Comparison of ENCODE assay signal across 10 mouse cellular contexts in the genomic region with DNA sequence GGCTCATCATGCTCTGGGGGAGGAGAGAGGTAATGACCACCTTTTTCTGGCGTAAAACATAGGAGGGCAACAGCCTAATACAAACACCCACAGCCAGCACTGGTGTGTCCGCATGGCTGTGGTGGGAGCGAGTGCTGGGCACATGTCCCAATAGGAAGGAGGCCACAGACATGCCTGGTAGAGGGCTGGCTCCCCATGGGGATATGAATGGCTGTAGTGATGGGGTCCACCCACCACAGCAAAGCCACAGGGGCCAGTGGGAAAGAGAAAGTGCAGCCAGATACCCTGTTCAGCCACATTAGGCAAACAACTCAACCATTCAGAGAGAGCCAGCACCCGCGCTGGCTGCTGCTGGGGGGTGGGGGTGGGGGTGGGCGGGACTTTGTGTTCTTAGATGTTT.
A peak's percentile ranks its signal among the peaks of the same experiment; 100 is the strongest.
DNase-seq lines count a peak whose midpoint lies in the region; ATAC-seq and TF ChIP-seq lines count a peak whose summit lies in the region.
"Had no signal": no experiment of that assay in that cellular context is flagged by ENCODE, and none has a peak within 500 bp of the region (broad histone marks: within the 10 kb centered on the region; RNA-seq: fewer than 3 reads in every experiment).

No protein-coding gene starts in this region.

- H3K4me1 ChIP-seq in heart, embryonic 10.5 days = peaks cover 67% of the 10 kb centered on the region
- H3K4me1 ChIP-seq in stomach, embryonic 16.5 days (ENCODE audit: control insufficient read depth, insufficient read depth, low read length) = peaks cover 45% of the 10 kb centered on the region
- no peaks in the 10 kb centered on the region for H3K4me1 ChIP-seq in stomach, postnatal 0 days (replicated peaks; ENCODE audit: control insufficient read depth, insufficient read depth)
- H3K4me1 ChIP-seq in limb, embryonic 14.5 days (ENCODE audit: control insufficient read depth, insufficient read depth, low read length) = peaks cover 57% of the 10 kb centered on the region
- peaks cover 5% of the 10 kb centered on the region; the same call in 1 of the 2 replicates for H3K4me1 ChIP-seq in kidney, adult 2 months (ENCODE audit: control insufficient read depth, insufficient read depth, low read length)

- DNase-seq in heart, embryonic 10.5 days (ENCODE audit: low spot score) = no peak
- no peak for DNase-seq in heart, adult 8-10 months (ENCODE audit: low spot score)
- no peak for DNase-seq in stomach, postnatal 0 days (ENCODE audit: low spot score)
- no peak for DNase-seq in limb, embryonic 14.5 days (ENCODE audit: low spot score)
- peak; percentile 15 for DNase-seq in splenic B cell, adult 2 months (ENCODE audit: low read depth, low spot score)
- DNase-seq in kidney, adult 2 months = no peak
- DNase-seq in ovary, postnatal 36 days (ENCODE audit: low spot score) = no peak
- DNase-seq: adrenal gland, adult 2 months had no signal

- no peak for TF ChIP-seq POLR2A in limb, embryonic 14.5 days (IDR thresholded peaks at IDR 0.05; ENCODE audit: borderline replicate concordance, extremely low read depth, insufficient read depth, insufficient read length)
- TF ChIP-seq POLR2A in kidney, adult 2 months (IDR thresholded peaks at IDR 0.05; ENCODE audit: low read depth, low read length) = no peak

- no peak for ATAC-seq in stomach, embryonic 16.5 days (ENCODE audit: insufficient read depth, low FRiP score)
- ATAC-seq in stomach, postnatal 0 days (ENCODE audit: low FRiP score, low TSS enrichment) = no peak
- no peak for ATAC-seq in limb, embryonic 14.5 days (ENCODE audit: low FRiP score, low read depth)

- no peak overlapping the region for H3K4me2 ChIP-seq in stomach, embryonic 16.5 days (ENCODE audit: low read depth, low read length)
- no peak overlapping the region for H3K4me2 ChIP-seq in stomach, postnatal 0 days (replicated peaks; ENCODE audit: low read depth)
- 0 out of 2 replicates have a peak overlapping the region, but pooled peaks have one; percentile 2 for H3K4me2 ChIP-seq in limb, embryonic 14.5 days (replicated peaks; ENCODE audit: low read depth, low read length, severe bottlenecking)
- H3K4me2 ChIP-seq: stomach, embryonic 15.5 days had no signal

- peak overlapping the region; percentile 93 for H3K27ac ChIP-seq in heart, embryonic 10.5 days
- H3K27ac ChIP-seq in stomach, embryonic 16.5 days (ENCODE audit: low read length) = no peak overlapping the region
- H3K27ac ChIP-seq in stomach, postnatal 0 days (replicated peaks) = no peak overlapping the region
- no peak overlapping the region for H3K27ac ChIP-seq in limb, embryonic 14.5 days (replicated peaks; ENCODE audit: low read depth, low read length)
- no peak overlapping the region for H3K27ac ChIP-seq in kidney, adult 2 months (ENCODE audit: insufficient read depth, low read depth, low read length)

- peak overlapping the region; percentile 35; the same call in 1 of the 2 replicates for H3K9ac ChIP-seq in stomach, embryonic 16.5 days (ENCODE audit: low read length)
- H3K9ac ChIP-seq in stomach, postnatal 0 days (ENCODE audit: low read length) = no peak overlapping the region
- H3K9ac ChIP-seq in limb, embryonic 14.5 days (ENCODE audit: low read depth, low read length, severe bottlenecking) = no peak overlapping the region
- H3K9ac ChIP-seq: stomach, embryonic 15.5 days had no signal

- H3K9me3 ChIP-seq in heart, embryonic 10.5 days = no peaks in the 10 kb centered on the region
- no peaks in the 10 kb centered on the region for H3K9me3 ChIP-seq in stomach, embryonic 16.5 days (replicated peaks; ENCODE audit: control insufficient read depth, low read length)
- H3K9me3 ChIP-seq in stomach, postnatal 0 days (ENCODE audit: control insufficient read depth, low read length) = no peaks in the 10 kb centered on the region
- no peaks in the 10 kb centered on the region for H3K9me3 ChIP-seq in limb, embryonic 14.5 days (ENCODE audit: control insufficient read depth, low read length)
- H3K9me3 ChIP-seq: stomach, embryonic 15.5 days had no signal

- WGBS in heart, embryonic 10.5 days = 54% methylated on average over 6 of the region's 6 CpGs
- WGBS in stomach, embryonic 16.5 days = 46% methylated on average over 6 of the region's 6 CpGs
- 56% methylated on average over 6 of the region's 6 CpGs for WGBS in stomach, postnatal 0 days
- 37% methylated on average over 6 of the region's 6 CpGs for WGBS in limb, embryonic 14.5 days
- 61% methylated on average over 6 of the region's 6 CpGs for WGBS in kidney, adult 2 months

- no peak for TF ChIP-seq EP300 in stomach, postnatal 0 days (optimal IDR thresholded peaks at IDR 0.05)

- H3K4me3 ChIP-seq in heart, embryonic 10.5 days = no peak overlapping the region
- H3K4me3 ChIP-seq in stomach, embryonic 16.5 days (replicated peaks; ENCODE audit: low read length) = no peak overlapping the region
- no peak overlapping the region for H3K4me3 ChIP-seq in stomach, postnatal 0 days (ENCODE audit: low read depth, low read length)
- H3K4me3 ChIP-seq in limb, embryonic 14.5 days (replicated peaks; ENCODE audit: low read length) = no peak overlapping the region
- H3K4me3 ChIP-seq in kidney, adult 2 months (ENCODE audit: insufficient read depth, low read depth, low read length) = no peak overlapping the region
- H3K4me3 ChIP-seq: stomach, embryonic 15.5 days had no signal

- no peaks in the 10 kb centered on the region for H3K36me3 ChIP-seq in heart, embryonic 10.5 days
- H3K36me3 ChIP-seq in stomach, embryonic 16.5 days (ENCODE audit: control insufficient read depth, insufficient read depth, low read length) = no peaks in the 10 kb centered on the region
- no peaks in the 10 kb centered on the region for H3K36me3 ChIP-seq in stomach, postnatal 0 days (ENCODE audit: control insufficient read depth, insufficient read depth, low read length)
- no peaks in the 10 kb centered on the region for H3K36me3 ChIP-seq in limb, embryonic 14.5 days (ENCODE audit: control insufficient read depth, insufficient read depth, low read length)
- no peaks in the 10 kb centered on the region for H3K36me3 ChIP-seq in splenic B cell, adult 2 months (ENCODE audit: control insufficient read depth, insufficient read depth, low read length, poor library complexity, severe bottlenecking)
- H3K36me3 ChIP-seq in kidney, adult 2 months (ENCODE audit: control insufficient read depth, insufficient read depth, low read length) = no peaks in the 10 kb centered on the region
- H3K36me3 ChIP-seq: stomach, embryonic 15.5 days had no signal

- peaks cover 14% of the 10 kb centered on the region; the same call in 1 of the 2 replicates for H3K27me3 ChIP-seq in heart, embryonic 10.5 days (ENCODE audit: insufficient read depth, poor library complexity, severe bottlenecking)
- no peaks in the 10 kb centered on the region for H3K27me3 ChIP-seq in stomach, embryonic 16.5 days (ENCODE audit: control insufficient read depth, insufficient read depth, low read length)
- no peaks in the 10 kb centered on the region for H3K27me3 ChIP-seq in stomach, postnatal 0 days (ENCODE audit: control insufficient read depth, insufficient read depth, low read length)
- H3K27me3 ChIP-seq in limb, embryonic 14.5 days (ENCODE audit: control insufficient read depth, insufficient read depth, low read length) = peaks cover 38% of the 10 kb centered on the region
- no peaks in the 10 kb centered on the region for H3K27me3 ChIP-seq in splenic B cell, adult 2 months (ENCODE audit: control insufficient read depth, insufficient read depth, low read length, poor library complexity, severe bottlenecking)
- no peaks in the 10 kb centered on the region for H3K27me3 ChIP-seq in kidney, adult 2 months (replicated peaks; ENCODE audit: control insufficient read depth, insufficient read depth, low read length)
- H3K27me3 ChIP-seq: stomach, embryonic 15.5 days had no signal

- no peak for TF ChIP-seq CTCF in stomach, postnatal 0 days (IDR thresholded peaks at IDR 0.05; ENCODE audit: low read depth)
- TF ChIP-seq CTCF in kidney, adult 2 months (conservative IDR thresholded peaks at IDR 0.05; ENCODE audit: insufficient read depth, insufficient read length, low read depth, low read length) = no peak
